Mouse (Mus musculus): ENCODE measurements around the gene Scnn1a. TPM values are rescaled to one million over a fixed set of nuclear protein-coding genes. Genes with fewer than 3 reads are reported as not detected.

The Scnn1a gene
- polyA plus RNA-seq, 1 experiment from 2014 or later, result 1.5 TPM

- Histone ChIP-seq H3K4me1 (peaks cover 65% of the 10 kb centered on the region), H3K9me3 (no peaks in the 10 kb centered on the region), H3K36me3 (peaks cover 17% of the 10 kb centered on the region), H3K27me3 (no peaks in the 10 kb centered on the region), H3K4me2 (peak overlapping the region; percentile 45; the same call in 1 of the 2 replicates), H3K27ac (peak overlapping the region; percentile 28; the same call in 1 of the 2 replicates), H3K4me3 (no peak overlapping the region), H3K9ac (no peak overlapping the region)
- ATAC-seq (ENCODE audit: insufficient number of reproducible peaks, insufficient read depth, low FRiP score, low TSS enrichment, low read depth), result no peak
- 88% methylated on average over 4 of the region's 4 CpGs for WGBS
Measured at GRCm38 (mm10) chr6:125353655-125354054, 33.2 kb downstream of the Scnn1a start.

GRCm38 (mm10) chr6:125354352-125355151 lies 34.1 kb downstream of the Scnn1a start:
- Histone ChIP-seq H3K4me2 (peak overlapping the region; percentile 45), H3K27ac (peak overlapping the region; percentile 64; the same call in 1 of the 2 replicates), H3K9ac (0 out of 2 replicates have a peak overlapping the region, but pooled peaks have one; percentile 59), H3K36me3 (peaks cover 26% of the 10 kb centered on the region), H3K9me3 (no peaks in the 10 kb centered on the region), H3K4me3 (peak overlapping the region; percentile 18), H3K4me1 (peaks cover 59% of the 10 kb centered on the region), H3K27me3 (no peaks in the 10 kb centered on the region)
- no peak for ATAC-seq (ENCODE audit: insufficient number of reproducible peaks, insufficient read depth, low FRiP score, low TSS enrichment, low read depth)
- 11% methylated on average over 14 of the region's 14 CpGs for WGBS

- Histone ChIP-seq H3K36me3 (peaks cover 33% of the 10 kb centered on the region), H3K27me3 (no peaks in the 10 kb centered on the region), H3K4me1 (peaks cover 59% of the 10 kb centered on the region), H3K4me3 (peak overlapping the region; percentile 18), H3K9ac (peak overlapping the region; percentile 59; the same call in 1 of the 2 replicates), H3K9me3 (no peaks in the 10 kb centered on the region), H3K4me2 (peak overlapping the region; percentile 45), H3K27ac (peak overlapping the region; percentile 64; the same call in 1 of the 2 replicates)
- 3% methylated on average over 10 of the region's 10 CpGs for WGBS
- ATAC-seq (ENCODE audit: insufficient number of reproducible peaks, insufficient read depth, low FRiP score, low TSS enrichment, low read depth), result no peak
Measured at GRCm38 (mm10) chr6:125355197-125355741, 34.8 kb downstream of the Scnn1a start.

- Histone ChIP-seq H3K36me3 (peaks cover 43% of the 10 kb centered on the region), H3K27me3 (no peaks in the 10 kb centered on the region), H3K4me3 (no peak overlapping the region), H3K4me1 (peaks cover 52% of the 10 kb centered on the region), H3K27ac (no peak overlapping the region), H3K9me3 (no peaks in the 10 kb centered on the region), H3K9ac (no peak overlapping the region), H3K4me2 (no peak overlapping the region)
- 28% methylated on average over 8 of the region's 8 CpGs for WGBS
- ATAC-seq (ENCODE audit: insufficient number of reproducible peaks, insufficient read depth, low FRiP score, low TSS enrichment, low read depth), result no peak
Measured at GRCm38 (mm10) chr6:125356264-125356663, 35.8 kb downstream of the Scnn1a start.

DNA sequence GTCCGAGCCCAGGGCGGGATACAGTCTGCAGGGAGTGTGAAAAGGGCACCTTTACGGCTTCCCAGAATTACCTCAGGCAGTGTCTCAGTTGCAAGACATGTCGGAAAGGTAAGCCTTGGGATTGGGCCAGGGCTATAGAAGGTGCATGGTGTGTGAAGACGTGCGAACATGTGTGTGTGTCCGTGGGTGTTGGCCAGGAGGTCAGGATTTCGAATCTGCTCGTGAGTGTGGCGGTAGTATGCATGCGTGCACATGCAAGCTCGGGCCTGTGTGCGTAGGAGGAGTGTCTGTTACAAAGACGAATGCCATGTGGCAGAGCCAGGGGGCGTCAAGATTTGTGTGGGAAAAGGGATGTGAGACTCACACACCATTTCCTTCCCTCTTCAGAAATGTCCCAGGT lies 36.9 kb downstream of the Scnn1a start:
- peaks cover 54% of the 10 kb centered on the region for H3K36me3 ChIP-seq
- H3K4me1 ChIP-seq, result peaks cover 45% of the 10 kb centered on the region
- no peak overlapping the region for H3K4me2 ChIP-seq
- H3K9me3 ChIP-seq, result no peaks in the 10 kb centered on the region
- peaks cover 2% of the 10 kb centered on the region; the same call in 1 of the 2 replicates for H3K27me3 ChIP-seq
- no peak overlapping the region for H3K4me3 ChIP-seq
- H3K9ac ChIP-seq, result 0 out of 2 replicates have a peak overlapping the region, but pooled peaks have one; percentile 16
- ATAC-seq (ENCODE audit: insufficient number of reproducible peaks, insufficient read depth, low FRiP score, low TSS enrichment, low read depth), result no peak
- no peak overlapping the region for H3K27ac ChIP-seq
- WGBS, result 82% methylated on average over 15 of the region's 15 CpGs

- WGBS, result 50% methylated on average over 9 of the region's 9 CpGs
- Histone ChIP-seq H3K27me3 (peaks cover 22% of the 10 kb centered on the region), H3K4me1 (peaks cover 40% of the 10 kb centered on the region), H3K9me3 (no peaks in the 10 kb centered on the region), H3K27ac (no peak overlapping the region), H3K4me3 (no peak overlapping the region), H3K36me3 (peaks cover 61% of the 10 kb centered on the region), H3K4me2 (no peak overlapping the region), H3K9ac (no peak overlapping the region)
- ATAC-seq (ENCODE audit: insufficient number of reproducible peaks, insufficient read depth, low FRiP score, low TSS enrichment, low read depth), result no peak
Measured at GRCm38 (mm10) chr6:125359999-125360398, 39.5 kb downstream of the Scnn1a start.

DNA sequence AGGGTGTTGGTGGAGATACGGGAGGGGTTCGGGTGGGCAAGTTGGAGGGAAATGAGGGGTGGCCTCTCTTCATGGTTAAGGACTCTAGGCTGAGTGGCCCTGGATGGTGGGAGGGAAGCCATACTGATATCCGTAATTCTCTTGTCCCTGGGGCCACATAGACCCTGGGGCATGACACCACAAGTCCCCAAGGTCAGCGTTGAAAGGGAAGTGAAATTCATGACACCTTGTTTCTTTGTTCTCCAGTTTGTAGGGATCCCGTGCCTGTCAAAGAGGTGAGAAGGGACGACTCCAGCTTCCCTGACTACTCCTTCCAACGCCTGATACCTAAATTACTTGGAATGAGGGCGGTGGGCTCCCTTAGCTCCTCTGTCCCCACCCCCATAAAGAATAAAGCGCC lies 40.4 kb downstream of the Scnn1a start:
- ATAC-seq (ENCODE audit: insufficient number of reproducible peaks, insufficient read depth, low FRiP score, low TSS enrichment, low read depth), result no peak
- Histone ChIP-seq H3K27me3 (peaks cover 22% of the 10 kb centered on the region), H3K36me3 (peaks cover 61% of the 10 kb centered on the region), H3K9me3 (no peaks in the 10 kb centered on the region), H3K4me1 (peaks cover 31% of the 10 kb centered on the region), H3K9ac (no peak overlapping the region), H3K4me2 (no peak overlapping the region), H3K27ac (no peak overlapping the region), H3K4me3 (no peak overlapping the region)
- 66% methylated on average over 9 of the region's 9 CpGs for WGBS

DNA sequence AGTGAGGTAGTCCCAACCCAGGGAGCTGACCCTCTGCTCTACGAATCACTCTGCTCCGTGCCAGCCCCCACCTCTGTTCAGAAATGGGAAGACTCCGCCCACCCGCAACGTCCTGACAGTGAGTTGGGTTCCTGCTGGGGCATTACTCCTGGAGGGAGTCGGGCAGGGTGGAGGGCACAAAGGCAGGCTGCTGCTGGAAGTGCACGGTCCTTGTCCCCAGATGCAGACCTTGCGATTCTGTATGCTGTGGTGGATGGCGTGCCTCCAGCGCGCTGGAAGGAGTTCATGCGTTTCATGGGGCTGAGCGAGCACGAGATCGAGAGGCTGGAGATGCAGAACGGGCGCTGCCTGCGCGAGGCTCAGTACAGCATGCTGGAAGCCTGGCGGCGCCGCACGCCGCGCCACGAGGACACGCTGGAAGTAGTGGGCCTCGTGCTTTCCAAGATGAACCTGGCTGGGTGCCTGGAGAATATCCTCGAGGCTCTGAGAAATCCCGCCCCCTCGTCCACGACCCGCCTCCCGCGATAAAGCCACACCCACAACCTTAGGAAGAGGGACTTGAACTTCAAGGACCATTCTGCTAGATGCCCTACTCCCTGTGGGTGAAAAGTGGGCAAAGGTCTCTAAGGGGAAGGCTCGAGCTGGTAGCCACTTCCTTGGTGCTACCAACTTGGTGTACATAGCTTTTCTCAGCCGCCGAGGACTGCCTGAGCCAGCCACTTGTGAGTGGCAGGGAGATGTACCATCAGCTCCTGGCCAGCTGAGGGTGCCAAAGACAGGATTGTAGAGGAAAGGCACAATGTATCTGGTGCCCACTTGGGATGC lies 41.2 kb downstream of the Scnn1a start:
- no peak for ATAC-seq (ENCODE audit: insufficient number of reproducible peaks, insufficient read depth, low FRiP score, low TSS enrichment, low read depth)
- no peak overlapping the region for H3K4me3 ChIP-seq
- H3K27me3 ChIP-seq, result peaks cover 22% of the 10 kb centered on the region
- 36% methylated on average over 38 of the region's 38 CpGs for WGBS
- no peak overlapping the region for H3K9ac ChIP-seq
- no peak overlapping the region for H3K27ac ChIP-seq
- no peak overlapping the region for H3K4me2 ChIP-seq
- peaks cover 24% of the 10 kb centered on the region for H3K4me1 ChIP-seq
- no peaks in the 10 kb centered on the region for H3K9me3 ChIP-seq
- H3K36me3 ChIP-seq, result peaks cover 61% of the 10 kb centered on the region

GRCm38 (mm10) chr6:125363021-125363420 lies 42.6 kb downstream of the Scnn1a start:
- no peaks in the 10 kb centered on the region for H3K9me3 ChIP-seq
- no peak overlapping the region for H3K27ac ChIP-seq
- H3K9ac ChIP-seq, result peak overlapping the region; percentile 21; the same call in 1 of the 2 replicates
- peaks cover 50% of the 10 kb centered on the region for H3K36me3 ChIP-seq
- 0 out of 2 replicates have a peak overlapping the region, but pooled peaks have one; percentile 16 for H3K4me3 ChIP-seq
- 28% methylated on average over 15 of the region's 15 CpGs for WGBS
- peaks cover 28% of the 10 kb centered on the region for H3K4me1 ChIP-seq
- H3K4me2 ChIP-seq, result peak overlapping the region; percentile 48
- peaks cover 22% of the 10 kb centered on the region for H3K27me3 ChIP-seq
- no peak for ATAC-seq (ENCODE audit: insufficient number of reproducible peaks, insufficient read depth, low FRiP score, low TSS enrichment, low read depth)

DNA sequence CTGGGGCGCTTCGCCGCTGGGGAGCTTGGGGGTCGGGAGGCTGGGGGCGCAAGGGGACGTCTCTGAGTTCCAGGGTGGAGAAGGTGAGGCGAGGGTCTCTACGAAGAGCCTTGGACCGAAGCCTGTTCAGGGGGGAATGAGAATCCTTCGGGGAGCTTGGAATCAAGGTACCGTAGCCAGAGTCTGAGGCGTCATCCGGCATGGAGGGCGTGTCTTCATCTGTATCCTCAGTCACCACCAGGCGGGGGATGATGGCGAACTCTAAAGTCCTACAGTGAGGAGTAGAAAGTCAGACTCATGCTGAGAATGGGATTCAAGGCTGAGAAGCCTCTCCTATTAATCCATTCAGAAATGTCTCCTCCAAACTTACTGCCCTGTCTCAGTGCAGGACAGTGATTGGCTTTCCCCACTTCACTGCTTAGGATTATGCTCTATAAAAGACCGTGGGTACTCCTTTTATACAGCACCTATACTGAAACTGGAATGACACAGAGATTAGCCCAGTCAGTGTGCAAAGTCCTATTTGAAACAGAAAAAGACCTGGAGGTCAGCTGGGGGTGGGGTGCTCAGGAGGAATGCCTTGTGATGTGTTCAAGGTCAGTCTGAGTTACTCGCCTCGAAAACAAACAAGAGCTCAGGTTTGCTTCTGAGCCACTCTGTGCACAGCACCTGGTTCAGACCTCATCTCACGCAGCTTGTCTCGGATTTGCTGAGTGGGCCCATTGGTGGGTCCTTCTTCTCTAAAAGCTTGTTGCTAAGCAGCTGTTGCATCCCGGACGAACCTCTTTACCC lies 43.2 kb downstream of the Scnn1a start:
- Histone ChIP-seq H3K4me3 (0 out of 2 replicates have a peak overlapping the region, but pooled peaks have one; percentile 16), H3K4me2 (peak overlapping the region; percentile 48), H3K4me1 (peaks cover 34% of the 10 kb centered on the region), H3K27me3 (peaks cover 22% of the 10 kb centered on the region), H3K9me3 (no peaks in the 10 kb centered on the region), H3K36me3 (peaks cover 44% of the 10 kb centered on the region), H3K9ac (peak overlapping the region; percentile 21; the same call in 1 of the 2 replicates), H3K27ac (no peak overlapping the region)
- no peak for ATAC-seq (ENCODE audit: insufficient number of reproducible peaks, insufficient read depth, low FRiP score, low TSS enrichment, low read depth)
- 14% methylated on average over 23 of the region's 23 CpGs for WGBS
